Mouse (Mus musculus) limb, embryonic 11.5 days (tissue): ENCODE data around the gene Tnfrsf23. TPM values are rescaled to one million over a fixed set of nuclear protein-coding genes. Genes with fewer than 3 reads are reported as not detected.

ENCODE experiments used
- ATAC-seq: fragments of 200-750 bp; cut with Nextera tagmentation; 2 replicates; pipeline ENCODE4 v1.8.0; 2017; ENCODE audit warnings: low read depth; ENCODE audit not compliant: insufficient number of reproducible peaks, low FRiP score, low TSS enrichment
- DNase-seq: peaks from one replicate; pipeline ENCODE4 v3.0.0-alpha.2; 2015; ENCODE audit warnings: low spot score
- H3K27ac ChIP-seq: fragments of 300-500 bp; sonication (generic); replicated peaks from 2 replicates; pipeline ENCODE4 v1.5.1; 2014; ENCODE audit warnings: low read depth, mild to moderate bottlenecking, low read length
- H3K27me3 ChIP-seq: fragments of 300-500 bp; sonication (generic); 2 replicates; pipeline ENCODE4 v1.6.1; 2014; ENCODE audit warnings: mild to moderate bottlenecking, low read length, mixed read lengths; ENCODE audit not compliant: control insufficient read depth, insufficient read depth
- H3K36me3 ChIP-seq: fragments of 300-500 bp; sonication (generic); 2 replicates; pipeline ENCODE4 v1.6.1; 2014; ENCODE audit warnings: mild to moderate bottlenecking, low read length, moderate library complexity, mixed read lengths; ENCODE audit not compliant: control insufficient read depth, insufficient read depth
- H3K4me1 ChIP-seq: fragments of 300-500 bp; sonication (generic); 2 replicates; pipeline ENCODE4 v1.6.1; 2014; ENCODE audit warnings: low read length, mixed read lengths; ENCODE audit not compliant: control insufficient read depth, insufficient read depth
- H3K4me2 ChIP-seq: fragments of 300-500 bp; sonication (generic); 2 replicates; pipeline ENCODE4 v1.6.1; 2014; ENCODE audit warnings: low read depth, mild to moderate bottlenecking, moderate library complexity; ENCODE audit not compliant: severe bottlenecking
- H3K4me3 ChIP-seq: fragments of 300-500 bp; sonication (generic); 2 replicates; pipeline ENCODE4 v1.5.1; 2014; ENCODE audit warnings: low read depth, low read length
- H3K9ac ChIP-seq: fragments of 300-500 bp; sonication (generic); 2 replicates; pipeline ENCODE4 v1.6.1; 2014; ENCODE audit warnings: mild to moderate bottlenecking, low read length
- H3K9me3 ChIP-seq: fragments of 300-500 bp; sonication (generic); 2 replicates; pipeline ENCODE4 v1.6.1; 2016; ENCODE audit warnings: low read length; ENCODE audit not compliant: control insufficient read depth
- WGBS: fragments of 180-500 bp; shearing (Covaris S2); extraction: QIAGEN DNeasy Blood & Tissue Kit; methylation state at CpG from one replicate; pipeline ENCODE4 v1.1.7; 2014; 5-methylcytosine and 5-hydroxymethylcytosine counted together
- polyA plus RNA-seq: library from polyadenylated mRNA; unstranded; fragments of >200 nt; fragmentation: Nextera tagmentation; extraction: Ambion mirVana; gene quantifications from 2 replicates; pipeline ENCODE4 v1.2.1, GENCODE M21; 2014

Gene Tnfrsf23
- polyA plus RNA-seq, 1 experiment from 2014 or later = 0.09 TPM

- Histone ChIP-seq H3K9ac (no peak overlapping the region), H3K9me3 (no peaks in the 10 kb centered on the region), H3K36me3 (no peaks in the 10 kb centered on the region), H3K4me3 (no peak overlapping the region), H3K4me2 (no peak overlapping the region), H3K27me3 (no peaks in the 10 kb centered on the region), H3K27ac (no peak overlapping the region), H3K4me1 (no peaks in the 10 kb centered on the region)
- ATAC-seq (no peak), DNase-seq (no peak)
- WGBS = 65% methylated on average over 2 of the region's 2 CpGs
Observed at GRCm38 (mm10) chr7:143631503-143631902, 54.2 kb downstream of the Tnfrsf23 start.

GRCm38 (mm10) chr7:143629501-143629900 is 56.2 kb downstream of the Tnfrsf23 start:
- Histone ChIP-seq H3K27me3 (no peaks in the 10 kb centered on the region), H3K9me3 (no peaks in the 10 kb centered on the region), H3K27ac (no peak overlapping the region), H3K4me2 (no peak overlapping the region), H3K36me3 (no peaks in the 10 kb centered on the region), H3K9ac (no peak overlapping the region), H3K4me1 (no peaks in the 10 kb centered on the region), H3K4me3 (no peak overlapping the region)
- DNase-seq (no peak), ATAC-seq (no peak)
- 53% methylated on average over 1 of the region's 1 CpGs for WGBS

GRCm38 (mm10) chr7:143628540-143628939 is 57.1 kb downstream of the Tnfrsf23 start, which contains the start of gene Tnfrsf26:
Tnfrsf26 (minus strand) TSS chr7:143628722.
- no peaks in the 10 kb centered on the region for H3K36me3 ChIP-seq
- DNase-seq = no peak
- no peak within 1 kb of the TSS for H3K9ac ChIP-seq
- no peak within 1 kb of the TSS for H3K27ac ChIP-seq
- no peak within 1 kb of the TSS for H3K4me3 ChIP-seq
- H3K4me2 ChIP-seq = no peak within 1 kb of the TSS
- no peaks in the 10 kb centered on the region for H3K27me3 ChIP-seq
- H3K9me3 ChIP-seq = no peaks in the 10 kb centered on the region
- H3K4me1 ChIP-seq = no peaks in the 10 kb centered on the region
- WGBS = 96% methylated on average over 1 of the region's 1 CpGs
- no peak for ATAC-seq

GRCm38 (mm10) chr7:143627555-143628286 is 58.0 kb downstream of the Tnfrsf23 start:
- Histone ChIP-seq H3K27ac (no peak overlapping the region), H3K36me3 (no peaks in the 10 kb centered on the region), H3K9ac (no peak overlapping the region), H3K27me3 (no peaks in the 10 kb centered on the region), H3K9me3 (no peaks in the 10 kb centered on the region), H3K4me1 (no peaks in the 10 kb centered on the region), H3K4me3 (no peak overlapping the region), H3K4me2 (no peak overlapping the region)
- WGBS = 61% methylated on average over 10 of the region's 10 CpGs
- DNase-seq (no peak), ATAC-seq (no peak)

- no peak overlapping the region for H3K4me3 ChIP-seq
- no peak for ATAC-seq
- H3K4me1 ChIP-seq = no peaks in the 10 kb centered on the region
- H3K27me3 ChIP-seq = no peaks in the 10 kb centered on the region
- no peak overlapping the region for H3K9ac ChIP-seq
- no peaks in the 10 kb centered on the region for H3K36me3 ChIP-seq
- no peak overlapping the region for H3K4me2 ChIP-seq
- H3K27ac ChIP-seq = no peak overlapping the region
- no peaks in the 10 kb centered on the region for H3K9me3 ChIP-seq
- DNase-seq = no peak
- 59% methylated on average over 2 of the region's 2 CpGs for WGBS
Observed at GRCm38 (mm10) chr7:143626178-143626577, 59.5 kb downstream of the Tnfrsf23 start.

GRCm38 (mm10) chr7:143625151-143625550 is 60.5 kb downstream of the Tnfrsf23 start:
- ATAC-seq (no peak), DNase-seq (no peak)
- no peak overlapping the region for H3K27ac ChIP-seq
- WGBS = 71% methylated on average over 5 of the region's 5 CpGs
- H3K4me2 ChIP-seq = no peak overlapping the region
- H3K36me3 ChIP-seq = no peaks in the 10 kb centered on the region
- no peaks in the 10 kb centered on the region for H3K9me3 ChIP-seq
- H3K27me3 ChIP-seq = no peaks in the 10 kb centered on the region
- H3K4me3 ChIP-seq = no peak overlapping the region
- H3K9ac ChIP-seq = no peak overlapping the region
- no peaks in the 10 kb centered on the region for H3K4me1 ChIP-seq

GRCm38 (mm10) chr7:143624561-143624960 is 61.1 kb downstream of the Tnfrsf23 start:
- no peaks in the 10 kb centered on the region for H3K9me3 ChIP-seq
- H3K4me2 ChIP-seq = no peak overlapping the region
- H3K4me3 ChIP-seq = no peak overlapping the region
- no peaks in the 10 kb centered on the region for H3K36me3 ChIP-seq
- H3K27ac ChIP-seq = no peak overlapping the region
- ATAC-seq (no peak), DNase-seq (no peak)
- no peaks in the 10 kb centered on the region for H3K27me3 ChIP-seq
- no peaks in the 10 kb centered on the region for H3K4me1 ChIP-seq
- no peak overlapping the region for H3K9ac ChIP-seq
- WGBS = 85% methylated on average over 3 of the region's 3 CpGs

GRCm38 (mm10) chr7:143620951-143621350 is 64.7 kb downstream of the Tnfrsf23 start:
- H3K4me2 ChIP-seq = no peak overlapping the region
- no peak for ATAC-seq
- no peak overlapping the region for H3K9ac ChIP-seq
- no peaks in the 10 kb centered on the region for H3K36me3 ChIP-seq
- 62% methylated on average over 1 of the region's 1 CpGs for WGBS
- H3K9me3 ChIP-seq = no peaks in the 10 kb centered on the region
- H3K4me3 ChIP-seq = no peak overlapping the region
- no peak overlapping the region for H3K27ac ChIP-seq
- H3K27me3 ChIP-seq = no peaks in the 10 kb centered on the region
- DNase-seq = no peak
- no peaks in the 10 kb centered on the region for H3K4me1 ChIP-seq
